Mouse (Mus musculus): Measurements from ENCODE around the gene Emc8. TPM values are rescaled to one million over a fixed set of nuclear protein-coding genes. Genes with fewer than 3 reads are reported as not detected.
A peak's percentile ranks its signal among the peaks of the same experiment; 100 is the strongest.

Gene Emc8
- polyA plus RNA-seq, 1 experiment from 2014 or later: 137 TPM

DNA sequence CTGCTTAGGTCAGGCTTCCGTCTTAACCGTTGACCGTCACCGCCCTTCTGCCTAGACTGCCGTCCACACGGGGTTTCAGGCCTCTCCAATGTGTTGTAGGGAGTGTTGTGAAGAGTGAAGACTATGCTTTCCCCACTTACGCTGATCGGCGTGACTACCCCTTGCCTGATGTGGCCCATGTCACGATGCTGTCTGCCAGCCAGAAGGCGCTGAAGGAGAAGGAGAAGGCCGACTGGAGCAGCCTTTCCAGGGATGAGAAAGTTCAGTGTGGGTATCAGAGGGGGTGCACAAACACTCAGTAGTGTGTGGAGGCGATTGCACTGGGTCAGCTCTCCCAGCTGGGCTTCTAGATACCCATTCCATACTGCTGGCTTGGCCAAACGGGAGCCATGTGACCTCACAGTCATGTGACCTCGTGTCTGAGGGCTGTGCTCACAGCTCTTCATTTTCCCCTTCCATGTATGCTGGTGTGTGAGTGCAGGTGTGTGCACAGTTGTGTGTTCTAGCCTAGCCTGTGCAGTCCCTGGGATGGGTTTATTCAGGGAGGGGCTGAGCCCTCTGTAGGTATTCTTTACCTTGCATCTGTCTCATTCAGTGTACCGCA is 4.4 kb upstream of the Emc8 start:
- no peak for ATAC-seq
- H3K4me3 ChIP-seq (ENCODE audit: low read depth, low read length): no peak overlapping the region
- no peak for DNase-seq (ENCODE audit: low spot score)
- H3K9ac ChIP-seq (replicated peaks; ENCODE audit: low read depth): no peak overlapping the region
- WGBS: 88% methylated on average over 16 of the region's 16 CpGs
- H3K9me3 ChIP-seq (ENCODE audit: low read length): no peaks in the 10 kb centered on the region
- H3K36me3 ChIP-seq (ENCODE audit: insufficient read depth, low read length): peaks cover 19% of the 10 kb centered on the region; the same call in 1 of the 2 replicates
- H3K4me2 ChIP-seq (replicated peaks; ENCODE audit: low read depth, low read length): no peak overlapping the region
- TF ChIP-seq CTCF (IDR thresholded peaks at IDR 0.05) (no peak), EP300 (IDR thresholded peaks at IDR 0.05) (no peak)
- no peak overlapping the region for H3K27ac ChIP-seq (ENCODE audit: low read length)
- H3K4me1 ChIP-seq (ENCODE audit: insufficient read depth, low read depth, low read length): no peaks in the 10 kb centered on the region
- H3K27me3 ChIP-seq (replicated peaks; ENCODE audit: insufficient read depth, low read length): no peaks in the 10 kb centered on the region

DNA sequence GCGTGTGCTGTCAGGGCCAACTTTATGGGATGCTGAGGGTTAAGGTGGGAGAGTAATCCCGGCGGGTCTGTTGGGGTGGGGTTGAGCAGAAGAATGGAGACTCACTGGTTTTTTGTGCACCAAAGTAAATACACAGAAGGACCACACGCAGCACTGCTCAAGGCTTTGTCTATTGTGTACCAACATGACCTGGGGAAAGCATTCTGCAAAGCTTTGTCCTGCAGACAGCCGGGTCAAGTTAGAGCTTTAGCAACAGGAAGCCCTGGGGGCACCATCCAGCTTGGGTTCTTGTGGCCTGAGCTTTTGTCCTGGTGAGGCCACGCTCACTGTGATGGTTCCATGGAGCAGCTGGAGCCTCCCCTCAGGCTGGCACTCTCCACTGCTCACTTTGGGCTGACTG is 3.4 kb upstream of the Emc8 start:
- peaks cover 4% of the 10 kb centered on the region; the same call in 1 of the 2 replicates for H3K4me1 ChIP-seq (ENCODE audit: insufficient read depth, low read depth, low read length)
- H3K4me3 ChIP-seq (ENCODE audit: low read depth, low read length): no peak overlapping the region
- no peak for TF ChIP-seq EP300 (IDR thresholded peaks at IDR 0.05)
- TF ChIP-seq CTCF (IDR thresholded peaks at IDR 0.05): no peak
- DNase-seq (ENCODE audit: low spot score): no peak
- ATAC-seq: no peak
- no peaks in the 10 kb centered on the region for H3K27me3 ChIP-seq (replicated peaks; ENCODE audit: insufficient read depth, low read length)
- H3K27ac ChIP-seq (ENCODE audit: low read length): no peak overlapping the region
- no peak overlapping the region for H3K4me2 ChIP-seq (replicated peaks; ENCODE audit: low read depth, low read length)
- no peaks in the 10 kb centered on the region for H3K9me3 ChIP-seq (ENCODE audit: low read length)
- H3K9ac ChIP-seq (replicated peaks; ENCODE audit: low read depth): no peak overlapping the region
- H3K36me3 ChIP-seq (ENCODE audit: insufficient read depth, low read length): peaks cover 19% of the 10 kb centered on the region; the same call in 1 of the 2 replicates
- WGBS: 58% methylated on average over 6 of the region's 6 CpGs

DNA sequence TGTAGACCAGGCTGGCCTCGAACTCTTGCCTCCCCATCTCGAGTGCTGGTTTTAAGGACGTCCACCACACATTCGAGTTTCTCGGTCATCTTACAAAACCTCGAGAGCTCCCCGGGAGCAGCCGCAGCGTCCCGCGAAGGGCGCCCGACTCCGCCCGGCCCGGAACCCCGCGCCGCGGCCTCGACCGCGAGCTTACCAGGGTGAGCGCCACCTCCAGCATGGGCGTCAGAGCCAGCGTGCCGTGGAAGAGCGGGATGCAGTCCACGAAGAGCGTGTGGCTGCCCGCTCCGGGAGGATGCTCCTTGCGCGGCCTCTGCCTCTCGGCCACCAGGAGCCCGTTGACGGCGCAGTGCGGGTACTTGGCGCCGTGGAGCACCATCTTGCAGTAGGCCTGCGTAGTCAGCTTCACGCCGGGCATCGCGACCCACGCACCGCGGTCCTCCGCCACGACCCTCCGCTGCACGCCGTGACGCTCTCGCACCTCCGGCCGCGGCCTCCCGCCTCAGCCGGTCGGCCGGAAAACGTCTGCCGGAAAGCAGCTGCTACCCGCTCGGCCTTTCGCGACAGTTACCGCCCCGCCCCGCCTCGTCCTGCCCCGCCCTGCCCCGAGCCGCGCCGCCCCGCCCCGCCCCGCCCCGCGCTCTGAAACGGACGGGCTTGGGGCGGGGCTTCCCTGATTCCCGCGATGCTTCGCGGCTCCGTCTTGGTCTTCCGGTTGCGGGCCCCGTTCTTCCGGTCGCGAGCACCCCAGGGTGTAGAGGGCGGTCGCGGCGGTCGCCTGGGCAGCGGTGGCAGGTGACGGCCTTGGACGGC is 606 bp downstream of the Emc8 start, which contains the start of the genes Gm27021 and Cox4i1:
Gene Gm27021 (minus strand): TSS at position 519 of the 813 bp plus-strand sequence.
Gene Cox4i1 (plus strand): TSS at position 662 of the 813 bp plus-strand sequence.
- WGBS: under 1% methylated on average over 45 of the region's 105 CpGs
- DNase-seq (ENCODE audit: low spot score): peak; percentile 97
- H3K27me3 ChIP-seq (replicated peaks; ENCODE audit: insufficient read depth, low read length): no peaks in the 10 kb centered on the region
- peaks cover 12% of the 10 kb centered on the region; the same call in 1 of the 2 replicates for H3K4me1 ChIP-seq (ENCODE audit: insufficient read depth, low read depth, low read length)
- peak within 1 kb of the TSS; percentile 81 for H3K4me2 ChIP-seq (replicated peaks; ENCODE audit: low read depth, low read length)
- peaks cover 18% of the 10 kb centered on the region; the same call in 1 of the 2 replicates for H3K36me3 ChIP-seq (ENCODE audit: insufficient read depth, low read length)
- H3K9ac ChIP-seq (replicated peaks; ENCODE audit: low read depth): peak within 1 kb of the TSS; percentile 91
- ATAC-seq: peak; percentile 95
- TF ChIP-seq CTCF (IDR thresholded peaks at IDR 0.05): peak; percentile 34
- TF ChIP-seq EP300 (IDR thresholded peaks at IDR 0.05): no peak
- H3K27ac ChIP-seq (ENCODE audit: low read length): peak within 1 kb of the TSS; percentile 91
- no peaks in the 10 kb centered on the region for H3K9me3 ChIP-seq (ENCODE audit: low read length)
- H3K4me3 ChIP-seq (ENCODE audit: low read depth, low read length): peak within 1 kb of the TSS; percentile 92

DNA sequence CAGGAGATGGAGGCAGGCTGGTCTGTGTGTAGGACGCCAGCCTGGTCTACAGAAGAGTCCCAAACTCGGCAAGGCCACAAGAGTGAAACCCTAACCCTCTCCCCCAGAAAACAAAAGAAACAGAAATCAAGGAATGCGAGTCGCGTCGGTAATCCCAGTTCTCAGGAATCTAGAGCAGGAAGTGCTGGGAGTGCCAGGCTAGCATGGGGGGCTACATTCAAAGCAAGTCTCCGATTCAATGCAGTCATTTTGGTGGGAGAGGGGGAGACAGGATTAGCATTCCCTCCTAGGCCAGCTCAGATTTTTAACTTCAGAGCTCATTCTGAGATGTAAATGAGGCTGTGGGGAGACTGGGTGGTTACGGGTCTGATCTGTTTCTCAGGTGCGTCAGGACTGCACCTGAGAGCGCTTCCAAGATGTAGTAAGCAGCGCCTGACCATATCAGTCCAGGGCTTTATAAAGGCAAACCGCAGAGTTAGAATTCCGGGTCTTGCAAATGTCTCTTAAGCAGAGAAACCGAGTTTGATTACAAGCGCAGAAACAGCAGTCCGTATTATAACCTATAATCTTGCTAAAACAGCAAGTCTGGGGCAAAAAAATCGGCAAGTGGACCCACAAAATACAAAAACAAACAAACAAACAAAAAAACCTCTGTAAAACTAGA is 1.4 kb downstream of the Emc8 start:
- Histone ChIP-seq H3K36me3 (ENCODE audit: insufficient read depth, low read length) (peaks cover 13% of the 10 kb centered on the region; the same call in 1 of the 2 replicates), H3K4me1 (ENCODE audit: insufficient read depth, low read depth, low read length) (peaks cover 12% of the 10 kb centered on the region; the same call in 1 of the 2 replicates), H3K4me3 (ENCODE audit: low read depth, low read length) (peak overlapping the region; percentile 92), H3K9ac (replicated peaks; ENCODE audit: low read depth) (peak overlapping the region; percentile 68), H3K27ac (ENCODE audit: low read length) (peak overlapping the region; percentile 78), H3K9me3 (ENCODE audit: low read length) (no peaks in the 10 kb centered on the region), H3K27me3 (replicated peaks; ENCODE audit: insufficient read depth, low read length) (no peaks in the 10 kb centered on the region), H3K4me2 (replicated peaks; ENCODE audit: low read depth, low read length) (peak overlapping the region; percentile 81)
- TF ChIP-seq CTCF (IDR thresholded peaks at IDR 0.05): no peak
- no peak for TF ChIP-seq EP300 (IDR thresholded peaks at IDR 0.05)
- 2% methylated on average over 17 of the region's 17 CpGs for WGBS
- no peak for ATAC-seq
- no peak for DNase-seq (ENCODE audit: low spot score)

DNA sequence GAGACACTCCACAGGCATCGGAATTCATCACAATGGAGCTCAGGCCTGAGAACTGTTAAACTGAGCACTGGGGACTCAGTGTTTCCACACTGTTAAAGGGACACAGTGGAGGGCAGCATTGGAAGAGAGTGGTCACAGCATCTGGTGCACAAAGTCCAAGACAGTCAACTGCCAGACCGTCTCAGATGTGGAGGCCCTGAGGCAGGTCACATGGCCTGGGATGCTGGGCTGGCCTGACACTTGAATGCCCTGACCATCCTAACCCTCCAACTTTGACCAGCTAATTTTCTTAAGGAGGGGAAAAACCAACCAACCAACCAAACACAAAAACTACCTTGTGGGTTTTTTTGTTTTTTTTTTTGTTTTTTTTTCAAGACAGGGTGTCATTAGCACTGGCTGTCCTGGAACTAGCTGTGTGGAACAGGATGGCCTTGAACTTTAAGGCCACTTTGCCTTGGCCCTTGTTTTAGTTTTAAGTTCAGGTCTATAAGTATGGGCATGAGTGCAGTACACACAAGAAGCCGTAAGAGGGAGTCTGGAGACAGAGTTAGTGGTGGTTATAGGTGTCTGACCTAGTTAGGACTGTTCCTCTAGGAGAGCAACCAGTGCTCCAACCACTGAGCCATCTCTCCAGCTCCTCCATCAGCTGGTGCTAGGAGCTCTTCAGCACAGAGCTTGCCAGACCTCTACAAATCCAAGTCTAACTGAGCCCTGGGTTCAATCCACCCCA is 2.5 kb downstream of the Emc8 start:
- Histone ChIP-seq H3K36me3 (ENCODE audit: insufficient read depth, low read length) (peaks cover 10% of the 10 kb centered on the region; the same call in 1 of the 2 replicates), H3K27ac (ENCODE audit: low read length) (0 out of 2 replicates have a peak overlapping the region, but pooled peaks have one; percentile 9), H3K4me1 (ENCODE audit: insufficient read depth, low read depth, low read length) (peaks cover 12% of the 10 kb centered on the region; the same call in 1 of the 2 replicates), H3K4me2 (replicated peaks; ENCODE audit: low read depth, low read length) (peak overlapping the region; percentile 81; the same call in 1 of the 2 replicates), H3K9me3 (ENCODE audit: low read length) (no peaks in the 10 kb centered on the region), H3K4me3 (ENCODE audit: low read depth, low read length) (no peak overlapping the region), H3K9ac (replicated peaks; ENCODE audit: low read depth) (0 out of 2 replicates have a peak overlapping the region, but pooled peaks have one; percentile 68), H3K27me3 (replicated peaks; ENCODE audit: insufficient read depth, low read length) (no peaks in the 10 kb centered on the region)
- ATAC-seq: no peak
- no peak for DNase-seq (ENCODE audit: low spot score)
- TF ChIP-seq EP300 (IDR thresholded peaks at IDR 0.05): no peak
- TF ChIP-seq CTCF (IDR thresholded peaks at IDR 0.05): peak; percentile 50
- 73% methylated on average over 3 of the region's 3 CpGs for WGBS

Measured in lung, postnatal 0 days (tissue).